Mouse (Mus musculus): ENCODE data around the gene Klhl9.
A peak's percentile ranks its signal among the peaks of the same experiment; 100 is the strongest.
"Not testable (repeated sequence)": the region's sequence is repeated elsewhere in the genome, so short reads cannot be mapped to it uniquely, and the experiment has no call there.

The Klhl9 gene

GRCm38 (mm10) chr4:88721791-88722721 lies at the start of gene Klhl9, which contains the start of gene Gm26566:
TSS of gene Klhl9 (minus strand) at chr4:88722465.
TSS of gene Gm26566 (plus strand) at chr4:88721805.
- peak; percentile 90 for DNase-seq

DNA sequence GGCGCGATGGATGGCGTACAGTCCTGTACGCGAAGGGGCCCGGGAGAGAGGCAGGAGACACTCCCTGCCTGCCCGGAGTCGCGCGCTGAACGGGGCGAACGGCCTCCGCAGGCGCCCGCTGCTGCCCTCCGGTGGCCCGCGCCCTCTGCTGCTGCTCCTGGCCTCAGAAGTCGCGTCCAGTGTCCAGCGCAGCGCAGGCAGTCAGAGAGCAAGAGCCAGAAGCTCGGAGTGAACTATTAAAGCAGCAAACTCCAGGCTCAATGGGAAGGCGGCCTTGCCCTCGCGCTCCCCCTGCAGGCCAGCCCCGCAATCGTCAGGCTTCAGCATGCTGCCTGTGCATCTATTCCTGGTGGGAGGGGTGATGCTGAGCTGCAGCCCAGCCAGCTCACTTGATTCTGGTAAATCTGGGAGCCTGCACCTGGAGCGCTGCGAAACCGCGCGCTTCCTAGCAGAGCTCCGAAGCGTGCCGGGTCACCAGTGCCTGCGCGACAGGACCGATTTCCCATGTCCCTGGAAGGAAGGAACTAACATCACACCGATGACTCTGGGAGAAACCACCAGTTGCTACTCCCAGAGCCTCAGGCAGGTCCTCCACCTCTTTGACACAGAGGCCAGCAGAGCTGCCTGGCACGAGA lies 41.2 kb upstream of the Klhl9 start:
- DNase-seq, result peak; percentile 42

GRCm38 (mm10) chr4:88762341-88762740 lies 40.1 kb upstream of the Klhl9 start:
- DNase-seq, result not testable (repeated sequence)

GRCm38 (mm10) chr4:88761776-88762175 lies 39.5 kb upstream of the Klhl9 start:
- DNase-seq, result peak; percentile 78

DNA sequence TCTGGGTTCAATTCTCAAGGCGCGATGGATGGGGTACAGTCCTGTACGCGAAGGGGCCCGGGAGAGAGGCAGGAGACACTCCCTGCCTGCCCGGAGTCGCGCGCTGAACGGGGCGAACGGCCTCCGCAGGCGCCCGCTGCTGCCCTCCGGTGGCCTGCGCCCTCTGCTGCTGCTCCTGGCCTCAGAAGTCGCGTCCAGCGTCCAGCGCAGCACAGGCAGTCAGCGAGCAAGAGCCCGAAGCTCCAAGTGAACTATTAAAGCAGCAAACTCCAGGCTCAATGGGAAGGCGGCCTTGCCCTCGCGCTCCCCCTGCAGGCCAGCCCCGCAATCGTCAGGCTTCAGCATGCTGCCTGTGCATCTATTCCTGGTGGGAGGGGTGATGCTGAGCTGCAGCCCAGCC lies 38.2 kb upstream of the Klhl9 start:
- DNase-seq, result peak; percentile 66

DNA sequence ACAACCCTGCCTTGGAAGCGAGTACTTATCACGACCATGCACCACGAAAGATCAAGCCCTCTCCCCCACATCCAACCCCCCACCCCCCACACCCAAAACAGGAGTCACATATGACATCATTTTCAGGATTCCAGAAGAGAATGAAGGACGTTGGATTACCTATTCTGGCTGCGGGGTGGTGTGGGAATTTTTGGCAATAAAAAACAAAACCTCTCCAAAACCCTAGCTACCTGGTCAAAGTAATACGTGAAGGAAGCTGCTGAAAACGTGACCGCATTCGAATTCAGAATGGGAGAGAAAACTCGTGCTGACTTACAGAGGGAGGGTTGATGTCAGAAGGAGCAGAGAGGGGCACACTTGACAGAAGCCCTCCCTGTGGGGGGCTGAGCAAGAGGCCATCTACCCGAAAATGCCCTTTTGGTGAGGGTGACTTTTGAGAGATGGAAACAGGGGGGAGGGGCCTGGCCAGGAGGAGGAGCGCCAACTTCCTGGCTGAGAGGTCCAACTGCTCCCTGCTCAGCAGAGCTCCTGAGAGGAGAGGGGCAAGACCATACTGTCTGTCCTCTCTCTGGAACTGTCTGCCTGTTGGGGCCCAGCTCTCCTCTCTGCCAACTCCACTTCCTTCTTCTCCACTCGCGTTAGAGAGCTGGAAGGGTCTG lies 37.5 kb upstream of the Klhl9 start, which contains the start of gene Gm13283:
Gm13283 (plus strand) TSS at position 510 of the 659 bp plus-strand sequence.
- DNase-seq, result peak; percentile 60

GRCm38 (mm10) chr4:88758751-88759150 lies 36.5 kb upstream of the Klhl9 start:
- DNase-seq, result peak; percentile 33

DNA sequence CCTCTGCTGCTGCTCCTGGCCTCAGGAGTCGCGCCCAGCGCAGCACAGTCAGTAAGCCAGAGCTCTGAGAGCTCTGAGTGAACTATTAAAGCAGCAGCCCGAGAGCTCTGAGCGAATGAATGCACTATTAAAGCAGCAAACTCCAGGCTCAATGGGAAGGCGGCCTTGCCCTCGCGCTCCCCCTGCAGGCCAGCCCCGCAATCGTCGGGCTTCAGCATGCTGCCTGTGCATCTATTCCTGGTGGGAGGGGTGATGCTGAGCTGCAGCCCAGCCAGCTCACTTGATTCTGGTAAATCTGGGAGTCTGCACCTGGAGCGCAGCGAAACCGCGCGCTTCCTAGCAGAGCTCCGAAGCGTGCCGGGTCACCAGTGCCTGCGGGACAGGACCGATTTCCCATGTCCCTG lies 35.4 kb upstream of the Klhl9 start:
- DNase-seq, result peak; percentile 93

DNA sequence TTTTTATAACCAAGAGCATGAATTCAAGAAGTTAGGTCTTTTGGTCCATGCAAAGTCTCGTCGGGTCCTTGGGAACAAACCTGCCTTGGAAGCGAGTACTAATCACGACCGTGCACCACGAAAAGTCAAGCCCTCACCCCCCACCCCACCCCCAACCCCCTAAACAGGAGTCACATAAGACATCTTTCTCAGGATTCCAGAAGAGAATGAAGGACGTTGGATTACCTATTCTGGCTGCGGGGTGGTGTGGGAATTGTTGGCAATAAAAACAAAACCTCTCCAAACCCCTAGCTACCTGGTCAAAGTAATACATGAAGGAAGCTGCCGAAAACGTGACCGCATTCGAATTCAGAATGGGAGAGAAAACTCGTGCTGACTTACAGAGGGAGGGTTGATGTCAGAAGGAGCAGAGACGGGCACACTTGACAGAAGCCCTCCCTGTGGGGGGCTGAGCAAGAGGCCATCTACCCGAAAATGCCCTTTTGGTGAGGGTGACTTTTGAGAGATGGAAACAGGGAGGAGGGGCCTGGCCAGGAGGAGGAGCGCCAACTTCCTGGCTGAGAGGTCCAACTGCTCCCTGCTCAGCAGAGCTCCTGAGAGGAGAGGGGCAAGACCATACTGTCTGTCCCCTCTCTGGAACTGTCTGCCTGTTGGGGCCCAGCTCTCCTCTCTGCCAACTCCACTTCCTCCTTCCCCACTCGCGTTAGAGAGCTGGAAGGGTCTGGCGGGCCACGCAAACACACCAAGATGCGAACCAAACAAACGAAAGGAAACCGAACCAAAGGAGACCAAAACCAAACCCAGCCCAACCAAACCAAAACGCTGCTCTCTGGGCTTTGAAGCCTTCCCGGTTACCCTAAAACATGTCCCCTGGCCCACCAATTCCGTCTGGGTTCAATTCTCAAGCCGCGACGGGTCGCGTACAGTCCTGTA lies 34.6 kb upstream of the Klhl9 start:
- DNase-seq, result not testable (repeated sequence)

DNA sequence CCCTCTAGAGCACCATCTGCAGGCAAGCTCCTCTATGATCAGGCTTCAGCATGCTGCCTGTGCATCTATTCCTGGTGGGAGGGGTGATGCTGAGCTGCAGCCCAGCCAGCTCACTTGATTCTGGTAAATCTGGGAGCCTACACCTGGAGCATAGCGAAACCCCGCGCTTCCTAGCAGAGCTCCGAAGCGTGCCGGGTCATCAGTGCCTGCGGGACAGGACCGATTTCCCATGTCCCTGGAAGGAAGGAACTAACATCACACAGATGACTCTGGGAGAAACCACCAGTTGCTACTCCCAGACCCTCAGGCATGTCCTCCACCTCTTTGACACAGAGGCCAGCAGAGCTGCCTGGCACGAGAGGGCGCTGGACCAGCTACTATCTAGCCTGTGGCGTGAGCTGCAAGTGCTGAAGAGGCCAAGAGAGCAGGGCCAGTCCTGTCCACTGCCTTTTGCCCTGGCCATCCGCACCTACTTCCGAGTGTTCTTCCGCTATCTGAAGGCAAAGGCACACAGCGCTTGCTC lies 32.6 kb upstream of the Klhl9 start, which contains the start of gene Gm13271:
Gm13271 (plus strand) TSS at position 51 of the 523 bp plus-strand sequence.
- DNase-seq, result peak; percentile 82

DNA sequence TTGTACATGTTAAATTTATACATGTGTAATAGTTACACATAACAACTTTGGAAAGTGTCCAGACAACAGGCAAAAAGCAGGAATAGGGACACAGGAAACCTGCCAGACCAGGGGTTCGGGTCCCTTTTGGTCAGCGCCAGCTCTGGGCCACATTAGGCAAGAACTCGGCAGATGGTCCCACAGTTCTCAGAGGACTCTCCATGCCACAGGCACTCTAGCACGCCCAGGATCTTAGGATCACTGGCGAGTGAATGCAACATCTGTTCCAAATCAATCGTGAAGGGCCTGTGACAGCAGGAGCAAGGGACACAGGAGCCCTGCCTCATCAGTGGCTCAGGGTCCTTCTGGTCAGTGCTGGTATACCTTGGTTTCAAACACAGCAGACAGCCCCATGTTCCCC lies 27.7 kb upstream of the Klhl9 start:
- no peak for DNase-seq

DNA sequence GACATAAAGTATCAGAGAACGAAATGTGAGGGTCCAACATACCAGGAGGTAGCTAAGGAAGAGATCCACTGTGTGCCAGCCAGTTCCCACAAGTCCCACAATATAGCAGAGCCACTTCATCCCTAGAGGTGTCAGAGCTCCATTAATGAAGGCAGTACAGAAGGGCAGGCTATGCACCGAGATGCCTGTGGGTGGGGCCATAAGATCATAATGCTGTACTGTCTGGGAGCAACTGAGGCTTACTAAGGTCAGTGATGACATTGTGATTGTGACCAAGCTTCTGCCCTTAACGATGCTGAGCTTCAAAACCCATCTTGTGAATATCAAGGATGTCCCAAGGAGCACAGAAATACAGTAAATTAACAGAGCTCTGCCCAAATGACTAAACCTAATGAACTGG lies 21.9 kb upstream of the Klhl9 start:
- DNase-seq, result no peak

DNA sequence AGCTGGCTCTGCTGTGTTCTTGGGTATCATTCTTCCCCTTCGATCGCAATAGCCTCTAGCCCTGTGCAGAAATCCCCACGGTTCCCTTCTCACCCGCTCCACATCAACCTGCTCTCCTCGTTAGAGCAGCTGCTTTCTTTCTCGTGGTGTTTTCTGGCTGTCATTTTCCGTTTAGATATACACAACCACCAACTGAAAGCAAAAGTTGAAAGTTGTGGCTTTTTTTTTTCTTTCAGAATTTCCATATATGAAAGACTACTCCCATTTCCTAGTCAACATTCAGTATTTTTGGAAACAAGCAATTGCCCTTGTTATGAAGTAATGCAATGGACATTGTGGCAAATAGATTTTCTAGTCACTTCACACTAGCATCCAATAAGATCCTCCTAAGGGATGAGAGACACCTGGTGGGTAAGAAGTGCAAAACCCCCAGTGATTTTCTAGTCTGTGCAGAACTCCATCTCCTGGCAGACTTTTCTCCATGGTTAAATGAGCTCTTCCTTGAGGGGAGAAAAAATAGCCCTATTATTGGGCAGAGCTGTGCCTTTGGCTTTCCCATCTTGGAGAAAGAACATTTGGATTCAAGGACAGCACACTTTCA lies 20.6 kb upstream of the Klhl9 start:
- DNase-seq, result no peak

GRCm38 (mm10) chr4:88741426-88741825 lies 19.2 kb upstream of the Klhl9 start:
- no peak for DNase-seq

- DNase-seq, result no peak
Observed at GRCm38 (mm10) chr4:88739036-88739435, 16.8 kb upstream of the Klhl9 start.

GRCm38 (mm10) chr4:88738480-88738879 lies 16.2 kb upstream of the Klhl9 start:
- DNase-seq, result no peak

GRCm38 (mm10) chr4:88727324-88727723 lies 5.1 kb upstream of the Klhl9 start:
- DNase-seq, result no peak

GRCm38 (mm10) chr4:88726727-88727126 lies 4.5 kb upstream of the Klhl9 start:
- DNase-seq, result no peak

GRCm38 (mm10) chr4:88723497-88724090 lies 1.3 kb upstream of the Klhl9 start:
- no peak for DNase-seq

DNA sequence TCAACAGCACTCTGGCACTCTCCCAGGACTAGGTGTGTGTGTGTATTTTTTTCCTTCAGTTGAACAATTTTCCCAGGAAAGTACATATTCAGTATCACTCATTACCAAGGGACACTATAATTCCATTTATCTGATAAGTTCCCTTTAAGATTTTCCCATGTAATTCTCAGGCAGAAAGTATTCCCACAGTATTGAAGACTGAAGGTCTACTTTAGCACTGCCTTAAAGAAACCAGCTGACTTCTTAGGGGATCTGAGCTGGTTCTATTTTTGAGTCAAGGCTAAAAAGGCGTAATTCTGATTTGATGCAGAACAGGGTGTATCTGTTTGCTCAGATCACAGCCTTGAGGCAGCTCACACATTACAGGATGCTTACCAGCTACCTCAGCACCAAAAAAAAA lies 3.5 kb downstream of the Klhl9 start:
- no peak for DNase-seq

DNA sequence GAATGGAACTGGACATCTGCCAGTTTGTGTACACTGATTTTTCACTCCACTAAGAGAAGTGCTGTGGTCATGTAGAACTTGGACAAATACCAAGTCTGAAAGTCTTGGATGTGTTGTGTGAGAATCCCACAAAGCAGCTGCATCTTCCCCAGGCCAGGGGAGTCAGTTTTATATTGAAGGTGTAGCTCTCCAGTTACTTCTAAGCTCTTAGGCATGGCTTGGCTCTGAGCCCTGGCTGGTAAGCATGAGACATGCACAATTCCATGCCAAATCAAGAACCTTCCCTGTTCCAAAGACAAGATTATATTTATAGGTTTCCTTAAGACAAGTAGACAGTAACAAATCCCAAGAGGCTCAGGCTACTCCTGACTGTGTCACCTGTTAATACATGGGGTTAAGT lies 7.2 kb downstream of the Klhl9 start:
- DNase-seq, result no peak

Data from cerebellum, adult 11 months (tissue).